In the genomic region with DNA sequence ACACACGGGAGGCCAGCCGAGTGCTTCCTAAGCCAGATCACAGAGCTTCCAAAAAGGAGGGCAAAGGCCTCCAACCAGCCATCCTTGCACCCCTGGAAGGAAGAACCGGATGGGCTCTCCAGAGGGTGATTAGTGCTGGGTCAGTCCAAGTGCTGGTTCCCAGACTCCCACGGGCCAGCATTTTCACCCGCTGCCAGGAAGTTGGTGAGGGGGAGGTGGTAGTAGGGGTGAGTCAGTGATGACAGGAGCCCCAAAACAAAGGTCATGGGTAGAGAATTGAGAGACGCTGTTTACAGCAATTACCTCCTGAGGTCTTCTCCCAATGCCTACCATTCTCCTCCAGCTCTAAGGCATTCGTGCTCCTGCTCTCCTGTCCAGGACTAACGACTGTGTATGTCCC, we compare ENCODE assay signal across 12 mouse cellular contexts. TPM values are rescaled to one million over a fixed set of nuclear protein-coding genes. Genes with fewer than 3 reads are reported as not detected.
DNase-seq lines count a peak whose midpoint lies in the region; ATAC-seq lines count a peak whose summit lies in the region.
"Had no signal": no experiment of that assay in that cellular context is flagged by ENCODE, and none has a peak within 500 bp of the region (broad histone marks: within the 10 kb centered on the region; RNA-seq: fewer than 3 reads in every experiment).

No protein-coding gene starts in this region.

- DNase-seq in kidney, adult 11 months, result no peak
- peak; percentile 43 for DNase-seq in A20 (ENCODE audit: low read depth, low spot score)
- peak; percentile 70 for DNase-seq in adrenal gland, postnatal 10 days
- peak; percentile 25 to 39 for DNase-seq in kidney, postnatal 36 days
- DNase-seq in yolk sac, embryonic 10.5 days (ENCODE audit: low spot score), result no peak
- DNase-seq in frontal cortex, postnatal 36 days (ENCODE audit: low spot score in 2 of 2), result no peak
- DNase-seq: right cerebral cortex, postnatal 14 days had no signal

- no peaks in the 10 kb centered on the region for H3K9me3 ChIP-seq in kidney, embryonic 14.5 days (ENCODE audit: control insufficient read depth, low read length)
- H3K9me3 ChIP-seq: megakaryocyte, embryonic 14.5 days had no signal

- H3K4me3 ChIP-seq in kidney, embryonic 14.5 days (ENCODE audit: low read length), result no peak overlapping the region

- 49% methylated on average over 8 of the region's 8 CpGs for WGBS in kidney, embryonic 14.5 days

- no peak overlapping the region for H3K4me2 ChIP-seq in kidney, embryonic 14.5 days (replicated peaks; ENCODE audit: low read depth, low read length)

- H3K36me3 ChIP-seq in kidney, embryonic 14.5 days (ENCODE audit: control insufficient read depth, insufficient read depth, low read length), result no peaks in the 10 kb centered on the region

- H3K9ac ChIP-seq in kidney, embryonic 14.5 days (ENCODE audit: low read depth, low read length), result no peak overlapping the region

- H3K27me3 ChIP-seq in kidney, embryonic 14.5 days (ENCODE audit: control insufficient read depth, insufficient read depth, low read length), result no peaks in the 10 kb centered on the region

- no peak for ATAC-seq in kidney, embryonic 14.5 days (ENCODE audit: low FRiP score, low TSS enrichment)

- peak overlapping the region; percentile 65; the same call in 1 of the 2 replicates for H3K27ac ChIP-seq in kidney, embryonic 14.5 days (ENCODE audit: low read depth, low read length)

- peaks cover 23% of the 10 kb centered on the region for H3K4me1 ChIP-seq in kidney, embryonic 14.5 days (ENCODE audit: control insufficient read depth, insufficient read depth, low read length)

RNA-seq across cellular contexts. Expression of gene Pold4, which starts 1.3 kb away (rescaled TPM):
- polyA plus RNA-seq in kidney, embryonic 14.5 days (2014; fragmentation: Nextera tagmentation; extraction: Ambion mirVana), result 26.4 and 28.2 TPM in 2 replicates
- total RNA-seq in adrenal gland, postnatal 10 days (2021), result 10 to 100 TPM; 34.7 to 35.6 TPM

RNA-seq across cellular contexts. Expression of gene AC109138.7, which starts 16.3 kb away (rescaled TPM):
- not detected in 2 replicates for polyA plus RNA-seq in kidney, embryonic 14.5 days (2014; fragmentation: Nextera tagmentation; extraction: Ambion mirVana)
- not detected for total RNA-seq in adrenal gland, postnatal 10 days (2021)
- total RNA-seq: left cerebral cortex, postnatal 10 days had no signal
- polyA plus RNA-seq: embryonic facial prominence, embryonic 11.5 days; gonadal fat pad, adult 2 months had no signal

RNA-seq across cellular contexts. Expression of gene Clcf1, which starts 16.4 kb away (rescaled TPM):
- polyA plus RNA-seq in kidney, embryonic 14.5 days (2014; fragmentation: Nextera tagmentation; extraction: Ambion mirVana), result 5.7 and 5.9 TPM in 2 replicates
- total RNA-seq in adrenal gland, postnatal 10 days (2021), result 1 to 10 TPM; 8.3 to 9.8 TPM

RNA-seq across cellular contexts. Expression of gene Rad9a, which starts 29.0 kb away (rescaled TPM):
- polyA plus RNA-seq in kidney, embryonic 14.5 days (2014; fragmentation: Nextera tagmentation; extraction: Ambion mirVana), result 34.7 and 39.5 TPM in 2 replicates
- total RNA-seq in adrenal gland, postnatal 10 days (2021), result 10 to 100 TPM in 1 of 2 experiments, 1 to 10 TPM in 1; 7.4 to 10.8 TPM

RNA-seq across cellular contexts. Expression of gene Ppp1ca, which starts 38.5 kb away (rescaled TPM):
- polyA plus RNA-seq in kidney, embryonic 14.5 days (2014; fragmentation: Nextera tagmentation; extraction: Ambion mirVana), result 987 and 1,041 TPM in 2 replicates
- 100 to 1,000 TPM; 411 to 414 TPM for total RNA-seq in adrenal gland, postnatal 10 days (2021)

Comparison
In these comparisons a context has a peak if more than half of its experiments do, and no peak if none do; other contexts are left out.
1. DNase-seq: peak in A20 (single experiment), adrenal gland, postnatal 10 days (single experiment) and kidney, postnatal 36 days (2 of 2); none in kidney, adult 11 months (single experiment), yolk sac, embryonic 10.5 days (single experiment) and frontal cortex, postnatal 36 days (0 of 2).